Mouse (Mus musculus): ENCODE results near the gene Fkbp15.
A peak's percentile ranks its signal among the peaks of the same experiment; 100 is the strongest.
"Not testable (repeated sequence)": the region's sequence is repeated elsewhere in the genome, so short reads cannot be mapped to it uniquely, and the experiment has no call there.

Fkbp15 gene

DNA sequence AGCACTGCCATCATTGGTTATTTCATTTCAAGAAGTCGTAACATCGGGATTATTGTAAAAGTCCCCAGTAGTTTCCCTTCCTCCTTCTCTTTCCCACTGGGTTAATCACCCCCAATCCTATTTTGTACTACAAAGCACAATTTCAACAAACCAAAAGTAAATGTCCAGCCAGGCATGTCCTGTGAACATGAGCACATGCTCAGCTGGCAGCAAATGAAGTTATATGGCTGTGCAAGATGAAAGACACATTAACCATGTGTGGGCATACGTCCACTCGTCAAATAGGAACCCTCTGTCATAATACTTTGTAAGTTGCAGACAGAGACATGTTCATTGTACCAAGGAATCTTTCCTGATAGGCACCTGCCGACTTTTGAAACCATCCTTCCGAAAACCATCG, 77.4 kb downstream of the Fkbp15 start:
- DNase-seq (ENCODE audit: low read depth, low spot score), result no peak

DNA sequence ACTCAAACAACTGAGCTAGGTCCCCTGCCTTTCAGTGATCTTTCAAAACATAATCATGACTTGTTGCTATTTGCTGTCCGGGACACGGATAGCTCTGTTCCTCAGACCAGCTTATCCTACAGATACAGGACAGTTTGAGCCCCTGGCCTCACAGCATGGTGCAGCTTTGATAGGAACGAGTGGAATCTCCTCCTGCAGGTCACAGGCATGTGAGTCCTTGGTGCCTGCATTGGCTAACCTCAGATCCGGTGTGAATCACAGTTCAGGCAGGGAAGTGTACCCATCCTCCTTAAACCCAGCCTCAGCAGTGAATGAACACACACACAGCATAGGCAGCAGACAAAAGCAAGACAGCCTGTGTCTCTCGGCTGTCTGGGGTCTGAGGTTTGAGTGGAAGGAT, 79.0 kb downstream of the Fkbp15 start:
- no peak for DNase-seq (ENCODE audit: low read depth, low spot score)

DNA sequence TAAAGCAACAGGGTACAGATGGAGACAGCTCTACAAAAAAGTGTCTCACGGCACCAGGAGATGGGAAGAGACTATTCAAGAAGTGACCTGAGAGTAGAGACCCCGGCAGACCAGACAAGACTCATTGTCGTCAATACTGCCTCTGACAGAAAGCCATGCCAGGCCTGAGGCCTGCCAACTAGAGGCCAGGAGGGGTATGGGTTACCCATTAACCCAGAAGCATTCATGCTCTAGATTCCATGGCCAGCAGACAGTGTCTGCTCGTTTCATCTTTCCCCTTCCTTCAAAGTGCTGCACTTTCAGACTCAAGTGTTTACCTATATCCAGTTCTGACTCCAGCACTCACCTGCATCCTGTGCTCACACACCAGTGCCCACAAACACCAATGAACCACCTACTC, 82.3 kb downstream of the Fkbp15 start:
- no peak for DNase-seq (ENCODE audit: low read depth, low spot score)

DNA sequence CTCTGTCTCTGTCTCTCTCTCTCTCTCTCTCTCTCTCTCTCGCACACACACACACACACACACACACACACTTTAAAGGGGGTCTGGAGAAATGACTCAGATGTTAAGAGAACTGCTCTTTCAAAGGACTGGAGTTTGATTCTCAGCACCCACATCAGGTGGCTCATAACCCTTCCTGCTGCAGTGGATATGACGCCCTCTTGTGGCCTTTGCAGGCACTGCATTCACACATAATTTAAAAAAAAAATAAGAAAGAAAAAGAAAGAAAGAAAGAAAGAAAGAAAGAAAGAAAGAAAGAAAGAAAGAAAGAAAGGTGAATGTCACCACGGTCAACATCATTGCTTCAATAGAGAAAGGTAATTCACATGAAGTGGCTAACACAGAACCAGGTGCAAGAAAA, 83.1 kb downstream of the Fkbp15 start:
- DNase-seq (ENCODE audit: low read depth, low spot score), result no peak

DNA sequence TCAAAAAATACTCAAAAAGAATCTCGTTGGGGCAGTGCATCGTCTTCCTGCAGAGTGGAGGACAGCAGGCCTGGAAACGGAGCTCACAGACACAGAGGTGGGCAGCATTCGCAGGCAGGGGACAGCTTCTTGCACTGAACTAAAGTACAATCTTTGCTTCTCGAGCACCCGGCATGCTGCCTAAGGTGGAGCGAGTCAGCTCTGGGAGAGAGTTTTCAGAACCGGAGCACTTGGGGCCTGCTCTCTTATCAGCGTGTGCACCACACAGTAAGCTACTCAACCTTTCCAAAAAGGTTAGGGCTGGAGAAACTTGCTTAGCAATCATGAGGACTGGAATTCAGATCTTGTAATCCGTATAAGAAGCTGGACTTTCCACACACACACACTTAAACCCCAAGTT, 83.7 kb downstream of the Fkbp15 start:
- no peak for DNase-seq (ENCODE audit: low read depth, low spot score)

DNA sequence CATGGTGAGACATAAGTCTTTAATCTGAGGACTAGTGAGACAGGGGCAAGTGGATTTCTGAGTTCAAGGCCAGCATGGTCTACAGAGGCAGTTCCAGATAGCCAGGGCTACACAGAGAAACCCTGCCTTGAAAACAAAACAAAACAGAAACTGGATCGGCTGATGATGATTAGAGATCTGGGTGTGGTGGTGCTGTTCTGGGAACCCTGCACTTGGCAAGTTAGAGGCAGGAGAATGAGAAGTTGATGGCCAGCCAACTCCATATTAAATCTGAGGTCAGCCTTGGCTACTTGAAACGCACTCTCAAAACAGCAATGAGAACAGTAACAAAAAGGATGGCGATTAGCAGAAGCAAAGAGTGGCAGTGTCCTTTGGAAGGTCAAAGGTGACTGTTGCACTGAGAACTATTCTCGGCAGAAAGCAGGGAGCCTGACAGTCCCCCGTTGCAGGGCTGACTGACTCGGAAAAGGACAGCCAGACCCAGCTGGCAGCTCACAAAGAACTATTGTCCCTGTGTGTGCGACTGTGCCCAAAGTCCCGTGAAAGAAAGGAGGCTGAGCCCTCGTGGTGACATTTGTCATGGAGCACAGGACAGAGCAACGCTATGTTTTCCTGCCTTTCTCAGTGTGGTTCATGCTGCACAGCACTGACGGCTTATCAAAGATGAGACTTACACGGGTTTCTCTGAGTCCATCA, 85.4 kb downstream of the Fkbp15 start:
- peak; percentile 83 for DNase-seq (ENCODE audit: low read depth, low spot score)

DNA sequence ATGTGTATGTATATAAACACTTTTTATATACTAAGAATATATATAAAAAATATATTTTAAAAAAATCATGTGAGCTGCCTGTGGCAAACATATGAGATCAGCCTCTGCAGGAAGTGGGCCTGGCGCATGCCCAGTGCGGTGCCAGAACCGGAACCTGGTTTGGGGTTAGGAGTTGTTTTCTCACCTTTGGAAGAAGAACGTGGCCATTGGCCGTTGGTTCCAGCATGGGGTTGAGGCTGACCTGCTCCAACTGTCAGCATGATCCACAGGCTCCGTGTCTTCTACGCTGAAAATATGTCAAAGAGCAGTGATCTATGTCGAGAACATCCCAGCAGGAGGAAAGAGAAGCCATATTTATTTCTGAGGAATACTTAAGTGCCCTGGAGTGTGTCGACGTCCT, 86.4 kb downstream of the Fkbp15 start:
- no peak for DNase-seq (ENCODE audit: low read depth, low spot score)

DNA sequence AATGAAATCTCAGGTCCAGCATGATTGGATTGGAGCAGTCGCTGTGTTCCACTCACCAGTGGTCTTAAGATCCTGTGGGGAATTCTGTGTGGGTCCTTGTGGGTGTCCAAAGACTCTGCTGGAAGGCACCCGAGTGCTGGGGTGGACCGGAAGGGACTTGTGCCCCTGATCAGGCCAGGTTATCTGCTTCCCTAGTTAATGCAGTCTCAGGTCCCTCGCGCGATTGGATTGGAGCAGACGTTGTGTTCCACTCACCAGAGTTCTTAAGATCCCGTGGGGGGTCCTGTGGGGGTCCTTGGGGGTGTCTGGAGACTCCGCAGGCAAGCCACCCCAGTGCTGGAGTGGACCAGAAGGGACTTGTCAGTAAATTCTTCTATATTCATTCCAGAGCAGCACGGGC, 87.7 kb downstream of the Fkbp15 start:
- DNase-seq (ENCODE audit: low read depth, low spot score), result no peak

DNA sequence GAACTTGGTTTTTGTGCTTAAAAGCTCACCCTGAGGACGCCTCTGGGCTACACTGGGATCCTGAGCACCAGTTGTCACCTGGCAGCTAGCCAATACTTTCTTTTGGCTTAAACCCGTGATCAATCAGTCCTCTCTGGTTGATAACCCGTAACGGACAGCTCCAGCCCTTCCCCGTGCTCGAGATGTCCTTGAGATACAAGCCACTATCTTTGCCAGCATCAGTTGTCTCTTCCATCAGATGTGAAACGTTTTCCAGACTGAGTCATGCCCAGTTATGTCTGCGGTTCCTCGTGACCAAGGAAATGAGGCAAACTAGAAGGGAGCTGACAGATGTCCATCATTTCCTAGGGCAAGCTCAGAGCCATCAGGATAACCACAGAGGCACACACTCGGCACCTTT, 93.2 kb downstream of the Fkbp15 start:
- DNase-seq (ENCODE audit: low read depth, low spot score), result no peak

DNA sequence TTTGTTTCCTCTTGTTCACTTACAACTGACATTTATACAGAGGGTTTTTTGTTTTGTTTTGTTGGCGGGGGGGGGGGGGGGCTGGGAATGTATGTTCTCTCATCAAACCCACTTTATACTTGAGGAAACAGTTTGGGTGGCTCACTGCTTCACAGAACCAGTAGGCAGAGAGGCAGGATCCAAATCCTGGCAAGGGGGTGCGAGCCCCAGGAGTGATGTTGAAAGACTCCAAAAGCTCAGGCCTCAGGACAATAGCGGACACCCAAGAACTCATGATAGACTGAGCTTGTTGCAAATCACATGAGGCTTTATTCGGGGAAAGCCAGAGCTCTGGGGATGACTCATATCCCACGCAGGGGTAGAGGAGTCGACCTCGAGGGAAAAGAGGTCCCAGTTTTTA, 94.3 kb downstream of the Fkbp15 start:
- DNase-seq (ENCODE audit: low read depth, low spot score), result not testable (repeated sequence)

DNA sequence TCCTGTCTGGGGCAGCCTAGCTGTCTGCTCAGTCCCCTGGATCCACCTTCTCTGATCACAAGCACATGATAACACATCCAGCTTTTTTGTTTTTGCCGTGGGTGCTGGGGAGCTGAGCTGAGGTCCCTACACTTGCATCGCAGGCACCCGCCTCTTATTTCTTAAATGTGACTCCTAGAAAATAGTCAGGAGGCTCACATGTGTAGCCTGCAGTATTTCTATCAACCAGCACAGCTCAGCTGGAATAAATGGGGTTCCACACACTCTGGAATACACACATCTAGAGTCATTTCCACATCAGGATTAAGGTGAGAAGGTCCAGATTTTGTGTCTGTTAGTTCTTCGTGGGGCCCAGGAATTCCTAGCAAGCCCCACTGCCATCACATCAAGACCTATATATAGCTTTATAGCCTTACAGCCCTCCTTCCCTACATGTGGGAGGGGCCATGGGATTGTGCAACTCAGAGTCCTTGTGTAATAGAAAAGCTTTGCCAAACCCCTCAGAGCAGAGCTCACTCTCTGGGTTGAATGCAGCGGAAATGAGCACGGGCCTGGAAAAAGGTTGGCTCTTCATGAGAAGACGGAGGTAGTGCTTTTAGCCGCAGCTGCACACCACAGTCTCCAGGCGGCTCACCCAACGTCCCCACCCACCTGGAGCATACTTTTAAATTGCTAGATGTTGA, 95.1 kb downstream of the Fkbp15 start:
- DNase-seq (ENCODE audit: low read depth, low spot score), result peak; percentile 40

DNA sequence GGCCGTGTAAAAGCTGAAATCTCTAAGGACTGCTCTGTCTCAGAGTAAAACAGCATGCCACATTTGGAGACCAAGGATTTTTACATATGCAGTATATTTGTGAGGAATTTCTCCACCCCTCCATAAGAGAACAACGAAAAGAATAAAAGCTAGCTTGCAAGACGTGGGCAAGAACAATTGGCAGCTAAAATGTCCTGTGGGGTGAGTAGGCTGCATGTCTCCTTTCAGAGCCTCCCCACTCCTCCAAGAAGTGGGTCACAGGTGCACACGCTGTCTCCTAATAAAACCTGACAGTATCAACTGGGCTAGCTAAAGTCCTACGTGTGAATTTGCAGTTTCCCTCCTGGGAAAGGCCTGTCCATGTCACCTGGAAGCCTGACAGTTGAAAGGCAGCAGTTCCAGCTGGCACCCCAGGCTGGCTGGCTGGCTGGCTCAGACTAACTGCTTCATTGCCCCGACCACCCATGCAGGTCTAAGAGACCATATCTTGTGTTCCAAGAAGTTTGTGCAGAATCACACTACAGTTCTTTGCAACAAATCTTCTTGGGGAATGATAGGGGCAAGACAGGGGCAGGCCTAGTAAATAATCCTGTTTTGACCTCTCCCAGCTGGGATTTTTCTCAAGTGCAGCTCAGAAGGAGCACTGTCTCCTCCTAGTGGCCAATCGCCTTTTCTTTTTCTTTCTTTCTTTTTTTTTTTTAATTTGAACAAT, 97.1 kb downstream of the Fkbp15 start:
- DNase-seq (ENCODE audit: low read depth, low spot score), result peak; percentile 60

DNA sequence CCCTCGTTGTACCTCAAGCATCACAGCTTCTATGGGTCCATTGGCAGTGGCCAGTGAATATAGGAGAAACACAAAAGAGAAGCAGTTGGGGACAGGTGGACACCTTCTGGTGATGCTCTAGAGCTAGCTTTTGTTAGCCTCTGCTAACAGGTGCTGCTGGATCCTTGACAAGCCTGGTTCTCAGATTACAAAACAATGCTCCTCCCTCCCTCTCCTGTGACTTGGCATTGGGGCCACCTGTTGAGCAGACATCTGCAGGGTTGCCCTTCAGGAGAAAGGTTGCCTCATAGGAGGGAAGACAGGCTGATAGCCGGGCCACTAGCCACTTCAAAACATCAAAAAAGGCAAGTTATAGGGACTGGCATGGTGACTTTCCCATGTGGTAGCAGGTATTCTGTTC, 98.1 kb downstream of the Fkbp15 start, which contains the start of gene Slc31a2:
Gene Slc31a2, plus strand, starts transcription at position 287 of the 400 bp plus-strand sequence.
- DNase-seq (ENCODE audit: low read depth, low spot score), result no peak

DNA sequence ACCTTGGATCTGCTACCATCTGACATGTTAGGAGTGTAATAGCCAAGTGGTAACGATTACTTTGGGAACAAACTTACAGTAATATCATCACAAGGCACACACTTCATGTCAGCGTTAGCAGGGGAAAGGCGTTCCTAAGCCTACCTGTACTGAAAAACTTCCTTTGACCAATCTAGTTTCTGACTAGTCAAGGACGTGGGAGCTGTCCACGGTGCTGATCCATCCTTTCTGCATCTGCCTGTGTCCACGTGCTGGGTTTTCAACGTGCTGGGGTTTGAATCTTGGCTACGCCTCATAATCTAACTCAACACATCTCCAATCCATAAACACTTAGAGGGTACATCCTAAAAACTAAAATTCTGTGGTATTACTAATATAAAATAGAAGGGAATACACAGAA, 103.4 kb downstream of the Fkbp15 start:
- DNase-seq (ENCODE audit: low read depth, low spot score), result no peak

DNA sequence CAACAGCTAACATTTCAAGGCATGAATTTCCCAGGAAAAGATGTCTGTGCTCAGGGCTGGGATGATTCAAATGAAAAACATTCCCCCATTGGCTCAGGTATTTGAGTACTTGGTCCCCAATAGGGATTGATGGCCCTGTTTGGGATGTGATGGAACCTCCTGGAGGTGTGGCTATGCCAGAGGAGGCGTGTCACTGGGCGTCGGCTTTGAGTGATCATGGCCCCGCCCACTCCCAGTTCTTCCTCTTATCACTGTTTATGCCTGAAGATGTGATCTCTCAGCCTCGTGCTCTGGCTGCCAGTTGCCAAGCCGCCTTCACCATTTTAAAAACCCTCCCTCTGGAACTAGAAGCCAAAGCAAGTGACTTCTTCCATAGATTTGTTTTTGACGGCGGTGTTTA, 105.8 kb downstream of the Fkbp15 start:
- no peak for DNase-seq (ENCODE audit: low read depth, low spot score)

DNA sequence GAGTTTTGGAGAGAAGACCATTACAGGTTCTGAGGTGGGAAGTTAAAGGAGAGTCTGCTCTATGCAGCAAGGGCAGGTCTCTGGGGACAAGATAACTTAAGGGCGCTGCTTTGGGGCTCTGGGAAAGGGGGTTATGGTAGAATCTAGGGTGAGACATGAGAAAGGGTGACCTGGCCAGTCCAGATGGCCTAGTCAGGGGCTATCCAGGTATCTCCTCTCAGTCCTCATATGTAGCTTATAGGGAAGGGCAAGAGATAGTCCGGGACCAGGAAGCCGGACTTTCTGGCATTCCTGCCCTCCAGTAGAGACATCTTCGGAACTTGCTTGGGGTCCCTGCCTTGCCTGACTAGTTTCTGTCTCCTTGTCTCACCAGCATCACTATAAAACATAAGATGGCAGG, 108.6 kb downstream of the Fkbp15 start:
- DNase-seq (ENCODE audit: low read depth, low spot score), result no peak

DNA sequence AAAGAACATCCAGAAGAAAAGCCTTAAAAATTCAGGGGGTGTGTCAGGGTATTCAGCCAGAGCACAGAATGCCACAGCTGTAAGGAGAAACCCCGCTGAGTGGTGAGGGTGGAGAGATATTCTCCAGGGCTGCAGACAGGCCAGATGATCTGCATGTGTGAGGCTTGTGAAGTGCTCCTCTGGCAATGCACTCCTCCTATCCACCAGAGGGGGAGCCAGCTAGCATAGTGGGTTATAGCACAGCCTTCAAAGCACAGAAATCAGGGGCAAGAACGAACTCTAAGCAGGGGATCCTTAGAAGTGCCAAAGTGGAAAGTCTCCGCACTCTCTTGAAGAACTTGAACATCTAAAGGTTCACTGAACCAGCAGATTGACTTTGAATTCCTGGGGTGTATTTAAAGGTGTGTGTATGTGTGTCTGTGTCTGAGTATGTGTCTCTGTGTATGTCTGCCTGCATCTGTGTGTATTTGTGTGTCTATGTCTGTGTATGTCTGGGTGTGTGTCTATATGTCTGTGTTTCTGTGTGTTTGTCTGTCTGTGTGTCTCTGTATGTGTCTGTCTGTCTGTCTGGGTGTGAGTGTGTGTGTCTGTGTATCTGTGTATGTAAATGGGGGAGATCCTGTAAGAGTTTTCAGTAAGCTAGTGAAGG, 109.3 kb downstream of the Fkbp15 start:
- DNase-seq (ENCODE audit: low read depth, low spot score), result peak; percentile 37

Data from brain, adult 2 months (tissue).